Mouse (Mus musculus) cerebellum, postnatal 10 days (tissue): ENCODE data around the gene Atp2a2.

ENCODE experiments used
- DNase-seq, 2 experiments: peaks; one replicate each; pipeline ENCODE4 v3.0.0; 2021; ENCODE audit warnings: mixed read lengths in 2 of 2

Gene Atp2a2

DNA sequence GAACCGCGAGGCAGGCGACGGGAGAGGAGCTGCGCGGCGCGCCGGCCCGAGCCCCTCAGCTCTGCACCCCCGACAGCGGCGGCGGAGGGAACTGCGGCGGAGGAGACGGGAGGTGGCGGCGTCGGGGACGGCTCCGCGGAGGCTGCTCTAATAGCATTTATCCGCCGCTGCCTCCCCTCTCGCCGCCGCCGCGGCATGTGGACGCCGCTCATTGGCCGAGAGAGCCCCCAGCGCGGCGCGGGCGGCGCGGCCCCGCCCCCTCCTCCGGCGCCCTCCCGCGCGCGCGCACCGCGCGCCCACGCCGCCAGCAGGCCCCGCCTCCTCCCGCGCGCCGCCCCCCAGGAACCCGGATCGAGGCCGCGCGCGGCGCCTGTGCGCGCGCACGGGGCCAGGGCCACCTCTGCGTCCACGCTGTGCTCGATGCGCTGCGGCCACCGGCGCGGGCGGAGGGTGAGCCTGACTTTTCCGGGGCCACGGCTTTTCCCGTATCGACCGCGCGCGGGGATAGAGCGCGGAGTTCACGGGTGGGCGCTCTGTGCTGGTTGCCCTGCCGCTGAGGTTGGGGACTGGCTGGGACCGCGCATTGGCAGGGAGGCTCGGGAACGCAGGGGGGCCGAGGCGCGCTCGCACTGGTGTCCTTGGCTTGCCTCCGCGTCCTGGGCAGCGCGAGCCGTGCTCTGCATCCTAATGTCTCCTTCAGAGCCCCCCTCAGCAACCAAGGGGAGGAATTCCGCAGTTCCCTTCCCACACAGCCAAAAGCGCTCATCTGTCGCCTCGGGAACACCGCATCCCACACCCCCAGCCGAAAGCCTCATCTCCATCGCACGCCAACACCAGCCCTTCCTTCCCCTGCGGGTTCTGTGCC, at the start of gene Atp2a2:
Gene Atp2a2 (minus strand): TSS at position 149 of the 865 bp plus-strand sequence.
- peak; percentile 97 for DNase-seq

- DNase-seq = no peak
Observed at GRCm38 (mm10) chr5:122550460-122550859, 48.4 kb upstream of the Atp2a2 start.

GRCm38 (mm10) chr5:122548671-122549070, 46.6 kb upstream of the Atp2a2 start:
- DNase-seq = no peak

DNA sequence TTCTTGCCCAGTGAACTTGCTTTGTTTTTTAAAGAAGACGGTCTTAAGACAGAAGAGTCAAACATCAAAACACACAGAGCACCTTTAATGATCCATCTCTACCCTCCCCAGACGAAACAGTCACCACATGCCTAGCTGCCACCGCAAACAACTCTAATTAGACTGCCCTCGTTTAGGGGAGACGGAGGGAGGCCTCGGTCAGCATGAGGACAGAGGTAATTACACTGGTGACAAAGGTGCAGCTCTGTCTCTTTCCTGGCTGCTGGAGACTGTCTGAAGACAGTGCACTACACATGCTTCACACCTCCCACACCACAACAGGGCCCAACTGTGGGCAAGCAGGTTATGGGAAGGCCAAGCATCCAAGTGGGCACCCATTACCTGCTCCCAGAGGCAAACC, 45.8 kb upstream of the Atp2a2 start:
- DNase-seq = no peak

DNA sequence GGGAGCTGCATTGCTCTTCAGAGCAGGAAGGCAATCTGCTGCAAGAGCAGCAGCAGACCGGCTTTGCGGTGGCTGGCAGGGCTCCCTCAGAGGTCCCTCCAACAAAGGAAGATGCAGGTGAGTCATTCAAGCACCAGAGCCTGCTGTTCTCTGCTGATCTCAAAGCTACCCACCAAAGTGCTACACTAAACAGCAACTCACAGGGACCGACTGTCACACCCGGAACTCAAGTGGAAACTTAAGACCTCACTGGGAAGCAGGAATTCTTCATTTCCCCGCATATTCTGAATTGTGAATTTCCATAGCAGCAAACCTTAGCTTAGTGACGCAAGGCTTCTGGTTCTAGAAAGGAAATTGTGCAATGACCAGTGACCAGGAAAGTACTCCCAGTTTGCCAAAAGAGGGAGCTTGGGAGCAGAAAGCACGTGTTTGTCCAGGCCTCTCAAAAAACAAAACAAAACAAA, 45.3 kb upstream of the Atp2a2 start:
- DNase-seq = peak; percentile 76 to 79

- no peak for DNase-seq
Observed at GRCm38 (mm10) chr5:122543392-122543791, 41.4 kb upstream of the Atp2a2 start.

DNA sequence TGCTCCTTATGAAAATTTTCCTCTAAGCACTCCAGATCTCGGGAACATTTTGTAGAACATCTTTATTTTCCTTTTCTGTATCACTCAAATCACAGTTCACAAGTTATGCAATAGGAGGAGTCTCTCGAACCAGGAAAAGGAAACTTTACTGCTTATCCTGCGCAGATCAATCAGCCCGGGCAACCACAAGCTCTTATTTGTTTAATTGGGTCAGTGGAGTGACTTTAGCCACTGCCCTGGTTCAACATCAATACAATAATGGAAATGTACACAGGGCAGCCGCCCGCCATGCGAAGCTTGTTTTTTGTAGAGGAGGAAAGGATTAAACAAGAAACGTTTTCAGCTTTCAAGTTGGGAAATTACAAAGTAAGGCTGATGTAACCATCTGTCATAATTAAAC, 39.8 kb upstream of the Atp2a2 start:
- DNase-seq = no peak

GRCm38 (mm10) chr5:122538077-122538476, 36.1 kb upstream of the Atp2a2 start:
- DNase-seq = no peak

GRCm38 (mm10) chr5:122537654-122538053, 35.6 kb upstream of the Atp2a2 start:
- no peak for DNase-seq

- DNase-seq = peak; percentile 59 to 68
Observed at GRCm38 (mm10) chr5:122533884-122534283, 31.9 kb upstream of the Atp2a2 start.

DNA sequence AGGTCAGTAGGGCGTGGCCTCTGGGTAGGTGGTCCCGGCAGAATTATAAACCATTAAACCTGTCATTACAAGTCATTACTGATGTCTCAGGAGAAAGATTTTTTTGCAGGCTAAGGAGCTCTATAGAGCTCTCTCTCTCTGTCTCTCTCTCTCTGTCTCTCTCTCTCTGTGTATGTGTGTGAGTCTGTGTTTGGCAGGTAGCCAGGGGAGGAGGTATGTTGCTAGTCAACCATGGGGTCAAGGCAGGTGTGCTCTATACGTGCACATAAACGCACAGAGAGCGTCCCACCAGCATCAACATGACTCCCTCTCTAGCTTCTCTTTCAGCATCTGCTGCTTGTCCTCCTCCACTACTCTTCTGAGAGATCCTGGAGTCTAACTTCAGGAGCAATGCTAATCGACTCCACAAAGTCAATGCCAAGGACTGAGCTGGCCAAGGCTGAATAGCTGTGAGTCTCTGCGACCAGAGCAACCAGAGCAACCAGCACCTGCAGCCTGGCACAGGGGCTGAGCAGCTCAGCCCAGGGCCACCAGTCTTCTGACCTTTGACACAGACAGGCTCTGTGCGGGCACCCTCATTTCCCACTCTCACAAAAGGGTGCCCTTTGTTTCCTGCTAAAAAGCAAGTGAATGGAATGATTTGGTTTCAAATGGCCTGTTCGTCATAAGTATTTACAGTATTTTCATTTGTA, 28.0 kb upstream of the Atp2a2 start:
- DNase-seq = no peak

GRCm38 (mm10) chr5:122529316-122529715, 27.3 kb upstream of the Atp2a2 start:
- peak; percentile 49 to 61 for DNase-seq

DNA sequence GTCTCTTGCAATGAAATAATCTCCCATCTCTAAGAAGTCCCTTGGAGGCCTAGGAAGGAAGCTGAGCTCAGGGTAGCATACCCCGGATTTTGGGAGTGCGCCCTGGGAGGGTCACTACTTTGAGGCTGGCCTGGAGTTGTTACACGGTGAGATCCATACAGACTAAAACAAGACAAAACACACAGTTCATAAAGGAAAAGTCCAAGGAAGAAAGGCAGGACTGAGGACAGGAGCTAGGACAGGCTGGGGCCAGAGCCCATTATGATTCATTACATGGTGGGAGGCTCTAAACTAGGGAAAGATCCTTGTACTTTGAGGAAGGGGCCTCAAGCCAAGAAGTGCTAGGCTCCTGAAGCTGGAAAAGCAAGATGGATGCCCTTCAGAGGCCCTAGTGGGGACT, 26.6 kb upstream of the Atp2a2 start:
- DNase-seq = no peak

DNA sequence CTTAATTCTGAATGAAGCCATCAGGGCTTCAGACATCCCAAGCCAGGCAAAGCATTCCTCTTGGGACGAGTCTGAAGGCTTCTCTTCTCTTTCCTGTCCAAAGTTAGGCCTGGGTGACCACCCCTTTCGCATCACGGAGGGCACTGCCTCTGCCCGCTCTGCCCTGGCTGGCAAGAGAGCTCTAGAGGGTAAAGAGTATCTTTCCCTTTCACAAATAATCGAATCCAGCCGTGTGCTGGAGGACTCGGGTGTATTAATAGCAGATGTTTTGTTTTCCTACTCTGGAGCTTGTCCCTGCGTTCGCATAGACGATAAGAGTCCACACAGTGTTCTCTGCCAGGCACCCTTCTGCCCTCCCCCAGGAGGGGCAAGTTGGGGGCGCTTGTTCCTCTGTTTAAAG, 25.7 kb upstream of the Atp2a2 start:
- no peak for DNase-seq

GRCm38 (mm10) chr5:122526878-122527730, 25.1 kb upstream of the Atp2a2 start:
- peak; percentile 40 to 53 for DNase-seq

- peak; percentile 69 to 82 for DNase-seq
Observed at GRCm38 (mm10) chr5:122526405-122526804, 24.4 kb upstream of the Atp2a2 start.

DNA sequence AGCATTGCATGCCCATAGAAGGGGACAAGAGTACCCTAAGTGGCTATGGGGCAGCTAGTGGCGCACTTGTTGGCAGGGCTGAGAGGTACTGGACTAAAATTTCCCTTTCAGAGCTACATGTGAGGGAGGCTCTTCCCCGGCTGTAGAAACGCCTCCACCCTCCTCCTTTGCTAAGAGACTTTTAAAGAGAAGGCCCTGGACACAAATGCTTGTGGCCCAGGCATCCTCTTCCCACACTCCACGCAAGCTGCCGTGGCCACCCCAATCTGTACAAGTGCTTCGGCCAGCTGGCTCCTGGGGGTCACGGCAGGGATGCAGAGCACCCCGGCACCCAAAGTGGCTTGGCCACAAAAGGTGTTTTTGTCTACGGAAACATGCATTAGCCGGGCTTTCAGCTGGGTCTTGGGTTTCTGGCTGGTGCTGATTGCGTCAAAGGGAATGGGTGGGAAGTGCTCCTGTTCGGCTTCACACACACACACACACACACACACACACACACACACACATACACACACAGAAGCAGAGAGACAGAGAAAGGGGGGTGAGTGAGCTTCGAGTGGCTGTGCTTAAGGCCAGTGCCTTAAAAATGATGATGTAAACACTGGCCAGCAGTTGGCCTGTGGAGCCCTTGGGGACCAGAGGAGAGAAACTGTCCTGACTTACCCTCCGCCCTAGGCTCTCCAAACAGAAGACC, 23.4 kb upstream of the Atp2a2 start:
- DNase-seq = no peak

DNA sequence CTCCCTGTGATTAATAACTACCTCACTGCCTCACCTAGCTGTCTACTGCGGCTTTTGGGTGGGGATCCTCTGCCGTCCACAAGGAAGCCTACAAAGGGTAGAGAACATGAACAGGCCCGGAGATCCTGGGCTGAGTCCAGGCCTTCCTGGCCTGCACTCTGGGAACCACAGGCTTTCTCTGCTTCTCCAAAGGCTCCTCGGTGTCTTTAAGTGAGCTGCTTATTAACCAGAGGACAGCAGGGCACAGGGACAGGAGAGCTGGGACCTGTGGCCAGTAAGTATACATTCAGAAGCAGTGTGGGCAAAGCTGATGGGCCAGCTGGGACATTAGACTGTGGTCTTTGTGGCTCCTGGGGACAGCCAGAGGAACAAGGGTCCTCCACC, 22.8 kb upstream of the Atp2a2 start:
- peak in 1 of 2 experiments; percentile 17 for DNase-seq

- peak in 1 of 2 experiments; percentile 17 for DNase-seq
Observed at GRCm38 (mm10) chr5:122524244-122524643, 22.2 kb upstream of the Atp2a2 start.

DNA sequence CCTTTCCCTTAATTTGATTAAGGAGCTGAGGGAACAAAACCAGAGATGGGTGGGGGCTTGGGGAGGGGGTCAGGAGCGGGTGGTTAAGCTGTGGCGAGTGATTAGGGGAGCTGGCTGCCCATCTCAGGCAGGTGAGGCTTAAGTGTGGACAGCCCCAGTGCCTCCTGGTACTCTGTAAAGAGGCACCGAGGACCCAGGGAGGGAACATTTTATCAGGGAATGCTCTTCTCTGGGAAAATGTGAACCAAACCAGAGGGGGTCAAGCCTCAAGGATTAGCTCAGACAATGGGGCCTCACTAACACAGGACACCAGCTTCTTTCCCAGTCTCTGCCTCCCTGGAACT, 19.1 kb upstream of the Atp2a2 start:
- DNase-seq = no peak

DNA sequence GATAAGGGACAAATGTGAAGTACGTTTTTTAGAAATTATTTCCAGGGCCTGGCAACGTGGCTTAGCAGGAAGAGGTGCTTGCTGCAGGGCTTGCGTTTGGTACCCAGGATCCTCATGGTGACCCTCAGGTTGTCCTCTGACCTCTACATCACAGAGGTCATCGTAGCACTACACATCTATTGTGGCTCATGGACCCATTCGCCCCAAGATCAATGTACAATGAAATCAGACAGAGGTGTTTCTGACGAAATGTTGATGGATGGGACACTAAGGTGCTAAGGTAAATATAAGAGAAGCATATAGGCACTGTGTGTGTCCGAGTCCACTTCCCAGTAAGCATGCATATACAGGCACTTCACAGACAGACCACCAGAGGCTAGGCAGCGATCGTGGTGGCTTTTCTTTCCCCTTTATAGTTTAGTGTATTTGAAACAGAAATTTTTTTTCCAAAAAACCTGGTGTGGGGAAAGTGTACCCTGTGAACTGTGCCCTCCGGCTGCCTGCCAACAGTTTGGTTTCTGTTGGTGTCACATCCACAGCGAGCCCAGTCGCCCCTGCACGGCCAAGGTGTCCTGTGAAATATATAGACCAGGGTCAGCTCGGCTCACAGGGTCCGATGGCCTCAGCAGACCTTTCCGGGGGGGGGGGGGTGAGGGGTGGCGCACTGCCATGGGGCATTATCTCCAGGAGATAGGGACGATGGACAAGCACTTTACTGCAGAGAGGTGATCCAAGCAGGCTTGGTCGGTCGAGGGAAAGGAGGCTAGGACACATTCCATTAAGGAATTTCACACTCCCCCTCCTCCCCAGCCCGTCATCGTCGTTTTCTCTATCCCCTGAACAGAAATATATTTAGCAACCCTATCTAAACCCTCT, 18.5 kb upstream of the Atp2a2 start:
- DNase-seq = no peak
